In the genomic region with DNA sequence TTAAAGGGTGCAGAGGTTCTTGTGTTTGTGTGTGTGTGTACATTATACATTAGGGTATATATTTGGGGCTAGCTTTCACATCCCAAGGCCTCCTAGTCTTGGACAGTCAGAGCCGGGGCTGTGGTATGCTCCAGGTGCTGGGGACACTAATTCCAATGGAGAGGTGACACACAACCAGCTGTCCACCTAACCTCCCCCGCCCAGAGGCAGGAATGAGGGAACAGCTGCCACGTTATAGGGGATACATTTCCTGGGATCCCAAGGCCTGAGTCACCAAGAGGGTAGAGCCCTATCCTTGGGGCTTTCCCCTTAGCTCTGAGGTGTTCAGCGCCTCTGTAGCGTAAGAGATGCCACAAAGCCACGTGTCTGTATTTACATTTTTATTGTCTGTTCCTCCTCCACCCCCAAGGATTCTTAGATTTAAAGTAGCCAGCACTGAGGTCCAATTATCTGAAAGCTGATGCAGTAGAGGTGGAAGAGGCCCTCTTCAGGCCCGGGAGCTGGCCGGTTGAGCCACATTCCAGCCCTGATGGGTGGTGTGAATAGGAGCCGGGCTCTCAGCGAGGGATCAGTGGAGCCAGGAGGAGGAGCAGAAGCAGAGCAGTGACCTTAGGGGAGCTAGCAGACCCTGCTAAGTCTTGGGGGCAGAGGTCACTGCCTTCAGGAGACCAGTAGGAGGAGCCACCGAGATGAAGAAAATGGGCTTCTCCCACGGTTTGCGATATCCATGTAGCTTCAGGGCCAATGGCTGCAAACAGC, we compare ENCODE assay signal across 12 mouse cellular contexts. TPM values are rescaled to one million over a fixed set of nuclear protein-coding genes. Genes with fewer than 3 reads are reported as not detected.
DNase-seq lines count a peak whose midpoint lies in the region; ATAC-seq lines count a peak whose summit lies in the region.
"Had no signal": no experiment of that assay in that cellular context is flagged by ENCODE, and none has a peak within 500 bp of the region (broad histone marks: within the 10 kb centered on the region; RNA-seq: fewer than 3 reads in every experiment).

No protein-coding gene starts in this region.

- H3K4me3 ChIP-seq in midbrain, embryonic 10.5 days: peak overlapping the region; percentile 11; the same call in 1 of the 2 replicates
- H3K4me3 ChIP-seq in midbrain, embryonic 15.5 days: no peak overlapping the region
- no peak overlapping the region for H3K4me3 ChIP-seq in liver, embryonic 12.5 days
- no peak overlapping the region for H3K4me3 ChIP-seq in stomach, embryonic 16.5 days (replicated peaks; ENCODE audit: low read length)
- H3K4me3 ChIP-seq: neural tube, embryonic 12.5 days had no signal

- 11% methylated on average over 13 of the region's 13 CpGs for WGBS in midbrain, embryonic 10.5 days
- WGBS in midbrain, embryonic 15.5 days: 14% methylated on average over 13 of the region's 13 CpGs
- WGBS in liver, embryonic 12.5 days (ENCODE audit: insufficient replicate concordance): 46% methylated on average over 13 of the region's 13 CpGs
- 27% methylated on average over 13 of the region's 13 CpGs for WGBS in stomach, embryonic 16.5 days

- H3K4me2 ChIP-seq in midbrain, embryonic 15.5 days: no peak overlapping the region
- H3K4me2 ChIP-seq in liver, embryonic 12.5 days: no peak overlapping the region
- H3K4me2 ChIP-seq in stomach, embryonic 16.5 days (ENCODE audit: low read depth, low read length): peak overlapping the region; percentile 33
- H3K4me2 ChIP-seq: neural tube, embryonic 12.5 days had no signal

- 0 out of 2 replicates have a peak, but pooled peaks cover 6% of the 10 kb centered on the region for H3K36me3 ChIP-seq in midbrain, embryonic 10.5 days
- no peaks in the 10 kb centered on the region for H3K36me3 ChIP-seq in midbrain, embryonic 15.5 days (replicated peaks)
- no peaks in the 10 kb centered on the region for H3K36me3 ChIP-seq in liver, embryonic 12.5 days
- H3K36me3 ChIP-seq in stomach, embryonic 16.5 days (ENCODE audit: control insufficient read depth, insufficient read depth, low read length): no peaks in the 10 kb centered on the region
- H3K36me3 ChIP-seq: neural tube, embryonic 12.5 days had no signal

- no peak for ATAC-seq in midbrain, embryonic 15.5 days (replicated peaks)
- no peak for ATAC-seq in liver, embryonic 12.5 days
- ATAC-seq in stomach, embryonic 16.5 days (ENCODE audit: insufficient read depth, low FRiP score): no peak

- peak overlapping the region; percentile 70 for H3K27ac ChIP-seq in midbrain, embryonic 10.5 days (replicated peaks)
- H3K27ac ChIP-seq in midbrain, embryonic 15.5 days: no peak overlapping the region
- H3K27ac ChIP-seq in liver, embryonic 12.5 days: peak overlapping the region; percentile 61
- H3K27ac ChIP-seq in stomach, embryonic 16.5 days (ENCODE audit: low read length): peak overlapping the region; percentile 89
- H3K27ac ChIP-seq: neural tube, embryonic 12.5 days had no signal

- H3K9me3 ChIP-seq in midbrain, embryonic 10.5 days (replicated peaks): no peaks in the 10 kb centered on the region
- no peaks in the 10 kb centered on the region for H3K9me3 ChIP-seq in midbrain, embryonic 15.5 days
- H3K9me3 ChIP-seq in liver, embryonic 12.5 days (replicated peaks): no peaks in the 10 kb centered on the region
- no peaks in the 10 kb centered on the region for H3K9me3 ChIP-seq in stomach, embryonic 16.5 days (replicated peaks; ENCODE audit: control insufficient read depth, low read length)
- H3K9me3 ChIP-seq: neural tube, embryonic 12.5 days had no signal

- H3K4me1 ChIP-seq in midbrain, embryonic 10.5 days: peaks cover 63% of the 10 kb centered on the region
- H3K4me1 ChIP-seq in midbrain, embryonic 15.5 days: peaks cover 17% of the 10 kb centered on the region
- peaks cover 65% of the 10 kb centered on the region for H3K4me1 ChIP-seq in liver, embryonic 12.5 days
- peaks cover 35% of the 10 kb centered on the region for H3K4me1 ChIP-seq in stomach, embryonic 16.5 days (ENCODE audit: control insufficient read depth, insufficient read depth, low read length)

- peaks cover 39% of the 10 kb centered on the region for H3K27me3 ChIP-seq in midbrain, embryonic 10.5 days (ENCODE audit: low read depth, poor library complexity, severe bottlenecking)
- peaks cover 28% of the 10 kb centered on the region for H3K27me3 ChIP-seq in midbrain, embryonic 15.5 days (replicated peaks)
- H3K27me3 ChIP-seq in liver, embryonic 12.5 days (replicated peaks): peaks cover 8% of the 10 kb centered on the region
- H3K27me3 ChIP-seq in stomach, embryonic 16.5 days (ENCODE audit: control insufficient read depth, insufficient read depth, low read length): no peaks in the 10 kb centered on the region

- H3K9ac ChIP-seq in midbrain, embryonic 15.5 days: no peak overlapping the region
- H3K9ac ChIP-seq in liver, embryonic 12.5 days: no peak overlapping the region
- peak overlapping the region; percentile 55 for H3K9ac ChIP-seq in stomach, embryonic 16.5 days (ENCODE audit: low read length)
- H3K9ac ChIP-seq: neural tube, embryonic 12.5 days had no signal

- DNase-seq in midbrain, embryonic 10.5 days (ENCODE audit: low spot score): peak; percentile 57
- peak; percentile 40 for DNase-seq in induced T-regulatory cell, adult 2 months (ENCODE audit: low read depth)
- DNase-seq in layer of hippocampus, adult 18-20 months (ENCODE audit: low spot score in 2 of 2): no peak
- no peak for DNase-seq in adrenal gland, adult 2 months
- no peak for DNase-seq in layer of hippocampus, postnatal 36 days
- DNase-seq: cerebellum, postnatal 36 days; thymus, postnatal 25 days had no signal

RNA-seq across cellular contexts. Expression of a gene that starts 2.5 kb away (rescaled TPM):
- 1.6 and 2.1 TPM in 2 replicates for polyA plus RNA-seq in midbrain, embryonic 10.5 days (2016; fragmentation: Nextera tagmentation; extraction: Ambion mirVana)
- 0.29 and 0.35 TPM in 2 replicates for polyA plus RNA-seq in midbrain, embryonic 15.5 days (2015; fragmentation: Nextera tagmentation; extraction: Ambion mirVana)
- polyA plus RNA-seq in liver, embryonic 12.5 days (2016; fragmentation: Nextera tagmentation; extraction: Ambion mirVana): 4.0 and 4.4 TPM in 2 replicates
- 63.8 and 78.8 TPM in 2 replicates for polyA plus RNA-seq in stomach, embryonic 16.5 days (2015; fragmentation: Nextera tagmentation; extraction: Ambion mirVana)
- total RNA-seq in layer of hippocampus, adult 18-20 months (2021): under 1 TPM; 0.25 to 0.46 TPM
- total RNA-seq in adrenal gland, adult 2 months (2021): under 1 TPM in 1 of 2 experiments, not detected in 1; 0.24 TPM
- 0.07 and 0.38 TPM in 2 replicates for polyA plus RNA-seq in adrenal gland, adult 2 months (2012; rRNA removed)
- total RNA-seq in layer of hippocampus, postnatal 36 days (2021): under 1 TPM; 0.68 to 0.80 TPM
- total RNA-seq: hematopoietic stem cell, adult 5-6 weeks had no signal

RNA-seq across cellular contexts. Expression of a gene that starts 14.1 kb away (rescaled TPM):
- 11.0 and 13.0 TPM in 2 replicates for polyA plus RNA-seq in midbrain, embryonic 10.5 days (2016; fragmentation: Nextera tagmentation; extraction: Ambion mirVana)
- polyA plus RNA-seq in midbrain, embryonic 15.5 days (2015; fragmentation: Nextera tagmentation; extraction: Ambion mirVana): 10.4 and 15.5 TPM in 2 replicates
- 3.9 and 5.1 TPM in 2 replicates for polyA plus RNA-seq in liver, embryonic 12.5 days (2016; fragmentation: Nextera tagmentation; extraction: Ambion mirVana)
- 10.7 and 11.7 TPM in 2 replicates for polyA plus RNA-seq in stomach, embryonic 16.5 days (2015; fragmentation: Nextera tagmentation; extraction: Ambion mirVana)
- 10 to 100 TPM; 10.3 to 10.5 TPM for total RNA-seq in layer of hippocampus, adult 18-20 months (2021)
- 1 to 10 TPM; 8.2 to 9.4 TPM for total RNA-seq in adrenal gland, adult 2 months (2021)
- polyA plus RNA-seq in adrenal gland, adult 2 months (2012; rRNA removed): 24.8 and 27.8 TPM in 2 replicates
- 10 to 100 TPM; 11.0 to 11.6 TPM for total RNA-seq in layer of hippocampus, postnatal 36 days (2021)

RNA-seq across cellular contexts. Expression of a gene that starts 20.1 kb away (rescaled TPM):
- polyA plus RNA-seq in midbrain, embryonic 10.5 days (2016; fragmentation: Nextera tagmentation; extraction: Ambion mirVana): 51.1 and 52.4 TPM in 2 replicates
- 50.7 and 53.1 TPM in 2 replicates for polyA plus RNA-seq in midbrain, embryonic 15.5 days (2015; fragmentation: Nextera tagmentation; extraction: Ambion mirVana)
- polyA plus RNA-seq in liver, embryonic 12.5 days (2016; fragmentation: Nextera tagmentation; extraction: Ambion mirVana): 29.5 and 31.0 TPM in 2 replicates
- polyA plus RNA-seq in stomach, embryonic 16.5 days (2015; fragmentation: Nextera tagmentation; extraction: Ambion mirVana): 27.6 and 29.2 TPM in 2 replicates
- total RNA-seq in layer of hippocampus, adult 18-20 months (2021): 10 to 100 TPM; 29.8 to 30.9 TPM
- total RNA-seq in adrenal gland, adult 2 months (2021): 10 to 100 TPM; 24.6 to 27.1 TPM
- polyA plus RNA-seq in adrenal gland, adult 2 months (2012; rRNA removed): 10.6 and 10.9 TPM in 2 replicates
- 10 to 100 TPM; 33.8 to 36.2 TPM for total RNA-seq in layer of hippocampus, postnatal 36 days (2021)

RNA-seq across cellular contexts. Expression of a gene that starts 28.6 kb away (rescaled TPM):
- polyA plus RNA-seq in midbrain, embryonic 10.5 days (2016; fragmentation: Nextera tagmentation; extraction: Ambion mirVana): 128 and 130 TPM in 2 replicates
- polyA plus RNA-seq in midbrain, embryonic 15.5 days (2015; fragmentation: Nextera tagmentation; extraction: Ambion mirVana): 61.3 and 66.6 TPM in 2 replicates
- 81.3 and 82.2 TPM in 2 replicates for polyA plus RNA-seq in liver, embryonic 12.5 days (2016; fragmentation: Nextera tagmentation; extraction: Ambion mirVana)
- 134 and 148 TPM in 2 replicates for polyA plus RNA-seq in stomach, embryonic 16.5 days (2015; fragmentation: Nextera tagmentation; extraction: Ambion mirVana)
- total RNA-seq in layer of hippocampus, adult 18-20 months (2021): 10 to 100 TPM; 41.4 to 42.4 TPM
- 100 to 1,000 TPM; 122 to 138 TPM for total RNA-seq in adrenal gland, adult 2 months (2021)
- polyA plus RNA-seq in adrenal gland, adult 2 months (2012; rRNA removed): 164 and 166 TPM in 2 replicates
- total RNA-seq in layer of hippocampus, postnatal 36 days (2021): 10 to 100 TPM; 35.7 to 41.6 TPM

RNA-seq across cellular contexts. Expression of a gene that starts 34.8 kb away (rescaled TPM):
- 336 and 358 TPM in 2 replicates for polyA plus RNA-seq in midbrain, embryonic 10.5 days (2016; fragmentation: Nextera tagmentation; extraction: Ambion mirVana)
- polyA plus RNA-seq in midbrain, embryonic 15.5 days (2015; fragmentation: Nextera tagmentation; extraction: Ambion mirVana): 380 and 381 TPM in 2 replicates
- polyA plus RNA-seq in liver, embryonic 12.5 days (2016; fragmentation: Nextera tagmentation; extraction: Ambion mirVana): 217 and 225 TPM in 2 replicates
- 204 and 234 TPM in 2 replicates for polyA plus RNA-seq in stomach, embryonic 16.5 days (2015; fragmentation: Nextera tagmentation; extraction: Ambion mirVana)
- 100 to 1,000 TPM; 279 to 285 TPM for total RNA-seq in layer of hippocampus, adult 18-20 months (2021)
- total RNA-seq in adrenal gland, adult 2 months (2021): 100 to 1,000 TPM; 176 to 229 TPM
- 139 and 145 TPM in 2 replicates for polyA plus RNA-seq in adrenal gland, adult 2 months (2012; rRNA removed)
- 100 to 1,000 TPM; 301 to 325 TPM for total RNA-seq in layer of hippocampus, postnatal 36 days (2021)

Comparison
In these comparisons a context has a peak if more than half of its experiments do, and no peak if none do; other contexts are left out.
1. DNase-seq: peak in midbrain, embryonic 10.5 days (single experiment) and induced T-regulatory cell, adult 2 months (single experiment); none in layer of hippocampus, adult 18-20 months (0 of 2), adrenal gland, adult 2 months (single experiment) and layer of hippocampus, postnatal 36 days (0 of 2).
2. RNA of a gene that starts 2.5 kb away (polyA plus RNA-seq): 63.8 to 78.8 TPM in stomach, embryonic 16.5 days; 4.0 to 4.4 TPM in liver, embryonic 12.5 days, 1.6 to 2.1 TPM in midbrain, embryonic 10.5 days, 0.29 to 0.35 TPM in midbrain, embryonic 15.5 days and 0.07 to 0.38 TPM in adrenal gland, adult 2 months; every median in the first group is over 10 times any median in the second.